Mouse (Mus musculus) urinary bladder, adult 2 months (tissue): Measurements from ENCODE around the gene Ccdc141. TPM values are rescaled to one million over a fixed set of nuclear protein-coding genes. Genes with fewer than 3 reads are reported as not detected.
A peak's percentile ranks its signal among the peaks of the same experiment; 100 is the strongest.

Experiments
- DNase-seq: peaks from one replicate; pipeline ENCODE4 v3.0.0; 2022; ENCODE audit warnings: low spot score
- polyA plus RNA-seq: library from polyadenylated mRNA; depleted of rRNA; stranded (reverse); fragments of >200 nt; gene quantifications from 2 replicates; pipeline ENCODE4 v1.2.3, GENCODE M21; 2012

Ccdc141 gene
- polyA plus RNA-seq, 1 experiment = 5.1 TPM

GRCm38 (mm10) chr2:77173821-77174220, 3.4 kb upstream of the Ccdc141 start:
- no peak for DNase-seq

GRCm38 (mm10) chr2:77173366-77173765, 2.9 kb upstream of the Ccdc141 start:
- no peak for DNase-seq

- DNase-seq = no peak
Observed at GRCm38 (mm10) chr2:77172241-77172671, 1.8 kb upstream of the Ccdc141 start.

GRCm38 (mm10) chr2:77171444-77172240, 1.2 kb upstream of the Ccdc141 start:
- no peak for DNase-seq

- DNase-seq = peak; percentile 30
Observed at GRCm38 (mm10) chr2:77169916-77170632, 362 bp downstream of the Ccdc141 start.

GRCm38 (mm10) chr2:77169218-77169617, 1.2 kb downstream of the Ccdc141 start:
- no peak for DNase-seq

GRCm38 (mm10) chr2:77168781-77169180, 1.7 kb downstream of the Ccdc141 start:
- no peak for DNase-seq

GRCm38 (mm10) chr2:77168081-77168685, 2.3 kb downstream of the Ccdc141 start:
- no peak for DNase-seq

- no peak for DNase-seq
Observed at GRCm38 (mm10) chr2:77166366-77166765, 4.1 kb downstream of the Ccdc141 start.

- DNase-seq = no peak
Observed at GRCm38 (mm10) chr2:77164662-77165061, 5.8 kb downstream of the Ccdc141 start.

- no peak for DNase-seq
Observed at GRCm38 (mm10) chr2:77163381-77163780, 7.1 kb downstream of the Ccdc141 start.

GRCm38 (mm10) chr2:77162135-77162534, 8.3 kb downstream of the Ccdc141 start:
- DNase-seq = no peak

GRCm38 (mm10) chr2:77157546-77157945, 12.9 kb downstream of the Ccdc141 start:
- no peak for DNase-seq

- no peak for DNase-seq
Observed at GRCm38 (mm10) chr2:77154080-77154479, 16.4 kb downstream of the Ccdc141 start.

- no peak for DNase-seq
Observed at GRCm38 (mm10) chr2:77151255-77151654, 19.2 kb downstream of the Ccdc141 start.

GRCm38 (mm10) chr2:77149576-77149975, 20.9 kb downstream of the Ccdc141 start:
- DNase-seq = no peak

GRCm38 (mm10) chr2:77148215-77148614, 22.2 kb downstream of the Ccdc141 start:
- no peak for DNase-seq

- DNase-seq = no peak
Observed at GRCm38 (mm10) chr2:77146968-77147367, 23.5 kb downstream of the Ccdc141 start.

- DNase-seq = no peak
Observed at GRCm38 (mm10) chr2:77146291-77146690, 24.1 kb downstream of the Ccdc141 start.

GRCm38 (mm10) chr2:77143536-77143935, 26.9 kb downstream of the Ccdc141 start:
- no peak for DNase-seq

GRCm38 (mm10) chr2:77138879-77139278, 31.6 kb downstream of the Ccdc141 start:
- no peak for DNase-seq

- DNase-seq = no peak
Observed at GRCm38 (mm10) chr2:77134906-77135305, 35.5 kb downstream of the Ccdc141 start.

GRCm38 (mm10) chr2:77133407-77133806, 37.0 kb downstream of the Ccdc141 start:
- no peak for DNase-seq
